Mouse (Mus musculus) liver, embryonic 14.5 days (tissue): ENCODE measurements at regions not wholly inside any gene's neighbourhood (a gene's known extent, or its start where the extent isn't known, plus 50 kb on each side); places are given as distances from the start of the nearest gene placed in this dataset.

Experiments
- CTCF ChIP-seq: IDR thresholded peaks from 2 replicates; pipeline ENCODE4 v1.5.1; 2016; ENCODE audit warnings: antibody characterized with exemption, low read depth, control low read depth
- EP300 ChIP-seq: IDR thresholded peaks from 2 replicates; pipeline ENCODE4 v1.6.1; 2016; ENCODE audit warnings: antibody characterized with exemption, low read depth

DNA sequence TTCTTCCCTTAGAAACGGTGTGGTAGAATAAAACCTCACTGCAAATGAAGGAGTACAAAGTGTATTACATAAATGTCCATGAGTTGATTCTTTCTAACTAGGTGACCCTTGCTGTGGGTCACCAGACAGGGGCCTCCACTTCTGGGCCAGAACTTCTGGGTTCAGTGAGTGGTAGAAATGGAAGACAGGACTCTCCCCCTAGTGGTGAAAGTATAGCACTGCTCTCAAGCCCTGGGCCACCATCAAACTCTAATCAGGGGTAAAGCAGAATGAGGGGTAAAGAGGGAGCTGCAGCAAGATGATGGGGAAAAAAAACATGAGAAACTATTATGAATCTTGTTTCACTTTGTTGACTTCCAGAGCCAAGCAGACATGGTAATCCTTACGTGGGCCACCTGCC is 63.4 kb upstream of the Foxa2 start:
- TF ChIP-seq CTCF (peak; percentile 62), EP300 (no peak)
